Mouse (Mus musculus): ENCODE data around the gene Hsf5.

Hsf5 gene

DNA sequence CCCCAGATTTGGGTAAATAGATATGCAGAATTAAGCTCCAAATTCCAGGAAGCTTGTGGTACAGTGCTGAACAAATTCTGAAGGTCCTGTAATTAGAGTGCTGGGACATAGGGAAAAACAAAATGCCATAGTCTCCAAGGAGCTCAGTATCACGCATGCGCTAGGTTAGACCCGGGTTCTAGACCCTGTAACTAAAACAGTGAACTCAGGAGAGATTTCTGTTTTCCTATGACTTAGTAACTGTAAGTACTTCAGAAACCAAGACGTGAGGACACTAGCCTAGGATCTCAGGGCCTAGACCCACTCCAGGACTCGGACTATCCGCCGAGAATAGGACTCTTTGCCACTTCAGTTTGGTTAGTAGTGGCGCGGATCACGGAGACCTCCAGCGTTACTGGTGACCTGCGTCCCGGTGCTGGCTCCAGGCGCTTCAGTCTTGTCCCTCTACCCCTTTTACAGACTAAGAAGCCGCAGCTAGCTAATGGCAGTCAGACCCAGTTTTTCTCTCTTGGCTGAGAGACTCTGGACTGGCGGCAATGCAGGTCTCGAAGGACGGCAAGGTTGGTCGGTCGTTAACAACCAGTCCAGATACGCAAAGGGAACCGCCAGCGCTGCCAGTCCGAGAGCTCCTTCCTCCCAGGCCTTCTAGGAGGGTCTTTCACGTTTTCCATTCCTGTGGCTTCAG is 26.0 kb upstream of the Hsf5 start:
- peak; percentile 38 for DNase-seq

GRCm38 (mm10) chr11:87591526-87592353 is 25.2 kb upstream of the Hsf5 start, which contains the start of gene Mtmr4:
Gene Mtmr4, plus strand, starts transcription at chr11:87592162.
- DNase-seq, result peak; percentile 98

DNA sequence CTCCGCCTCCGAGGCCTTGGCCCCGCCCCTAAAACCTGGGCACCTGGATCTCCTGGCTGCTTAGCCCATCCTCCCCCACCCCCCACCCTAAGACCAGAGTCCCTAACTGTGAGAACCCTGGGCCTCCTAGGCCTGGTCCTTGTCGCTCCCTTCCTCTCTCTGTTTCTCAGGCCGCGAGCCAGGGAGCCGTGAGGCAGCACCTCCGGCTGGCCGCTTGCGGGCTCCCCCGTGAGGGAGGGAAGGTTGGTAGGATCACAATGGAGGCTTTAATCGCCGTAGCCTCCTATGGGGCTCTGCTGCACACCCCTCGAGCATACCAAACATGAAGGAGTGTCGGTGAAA is 24.6 kb upstream of the Hsf5 start:
- DNase-seq, result no peak

GRCm38 (mm10) chr11:87592713-87593598 is 24.0 kb upstream of the Hsf5 start:
- DNase-seq, result no peak

DNA sequence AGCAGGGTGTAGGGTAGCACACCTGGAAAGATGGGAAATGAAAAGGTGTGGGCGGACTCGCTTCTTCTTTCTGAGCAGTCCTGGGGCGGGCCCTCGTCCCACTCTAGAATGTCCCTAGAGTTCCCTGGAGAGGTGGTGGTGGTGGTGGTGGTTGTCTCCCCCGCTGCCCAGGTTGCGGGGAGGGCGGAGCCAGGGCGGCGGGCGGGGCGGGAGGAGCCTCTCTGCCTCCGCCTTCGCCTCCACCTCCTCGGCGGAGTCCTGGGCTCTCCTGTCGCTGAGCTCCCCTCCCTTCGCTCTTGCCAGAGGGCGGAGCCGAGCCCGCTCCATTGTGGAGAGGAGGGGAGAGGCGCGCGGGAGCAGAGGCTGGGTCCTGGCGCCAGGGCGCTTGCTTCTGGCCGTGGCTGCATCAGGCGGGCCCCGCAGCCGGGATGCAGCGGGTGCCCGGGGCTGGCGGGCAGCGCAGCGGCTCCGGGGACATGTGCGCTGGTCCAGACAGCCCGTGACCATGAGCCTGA is 21.6 kb upstream of the Hsf5 start:
- peak; percentile 88 for DNase-seq

DNA sequence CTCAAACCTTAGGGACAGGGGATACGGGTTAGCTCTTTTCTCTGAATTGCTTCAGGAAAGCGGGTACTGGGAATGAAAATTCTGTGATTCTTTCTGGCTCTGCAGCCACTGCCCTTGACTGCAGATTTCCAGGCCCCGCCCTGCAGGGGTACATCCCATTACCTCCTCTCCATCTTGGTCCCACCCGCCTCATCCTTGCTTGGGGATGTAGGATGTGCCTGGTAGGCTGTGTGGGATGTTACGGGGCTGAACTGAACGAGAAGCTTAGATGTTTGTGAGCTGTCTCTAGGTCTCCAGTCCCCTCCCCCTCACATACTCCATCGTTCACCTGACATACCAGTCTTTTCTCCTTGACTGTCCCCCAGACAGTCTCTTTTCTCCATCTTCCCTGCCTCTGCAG is 21.0 kb upstream of the Hsf5 start:
- no peak for DNase-seq

DNA sequence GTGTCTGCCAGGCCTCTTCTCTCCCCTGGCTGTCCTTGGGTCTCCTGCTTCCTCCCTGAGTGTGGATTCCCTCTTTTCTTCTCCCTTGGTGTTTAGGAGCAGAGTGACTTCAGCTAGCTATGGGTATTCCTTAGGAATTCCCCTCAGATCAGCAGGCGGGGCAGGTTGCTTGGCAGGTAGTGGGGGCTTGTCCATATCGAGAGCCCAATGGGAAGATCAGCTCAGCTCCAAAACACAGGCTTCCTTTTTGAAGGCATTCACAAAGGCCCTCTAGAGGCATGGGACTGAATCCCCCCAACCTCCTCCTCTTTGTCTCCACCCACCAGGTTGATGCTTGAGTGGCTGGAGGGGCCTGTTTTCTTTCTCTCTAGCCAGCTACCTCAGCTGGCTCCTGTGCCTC is 20.5 kb upstream of the Hsf5 start:
- DNase-seq, result no peak

- DNase-seq, result no peak
Observed at GRCm38 (mm10) chr11:87597061-87597460, 19.9 kb upstream of the Hsf5 start.

DNA sequence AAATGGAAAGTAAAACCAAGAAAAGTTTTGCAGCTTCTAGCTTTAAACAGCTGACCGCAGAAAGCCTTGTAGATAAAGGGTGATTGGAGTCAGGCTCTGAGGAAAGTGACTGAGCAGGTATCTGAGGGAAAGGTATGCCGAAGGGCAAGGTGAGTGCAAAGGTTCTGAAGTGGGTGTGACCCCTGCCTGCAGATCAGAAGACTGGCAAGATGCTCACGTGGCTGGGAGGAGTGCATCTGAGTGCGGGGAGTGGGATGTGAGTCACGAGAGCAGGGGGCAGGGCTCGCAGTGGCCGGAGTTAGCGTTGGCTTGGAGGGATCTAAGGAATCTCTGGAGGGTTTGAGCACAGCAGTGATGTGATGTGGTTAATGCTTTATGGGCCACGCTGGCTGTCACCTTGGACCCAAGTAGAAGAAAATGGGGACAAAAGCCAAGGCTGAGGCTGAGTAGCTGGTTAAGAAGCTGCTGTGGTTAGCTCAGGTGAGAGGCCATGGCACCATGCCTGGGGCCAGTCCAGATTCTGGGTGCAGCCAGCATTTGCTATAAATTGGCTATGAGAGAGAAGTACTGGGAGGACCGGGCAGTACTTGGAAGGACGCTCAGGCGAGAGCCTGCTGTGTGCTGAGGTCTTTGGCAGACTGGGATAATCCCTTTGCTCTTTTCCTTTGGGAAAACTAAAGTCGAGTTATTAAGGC is 17.4 kb upstream of the Hsf5 start:
- DNase-seq, result no peak

DNA sequence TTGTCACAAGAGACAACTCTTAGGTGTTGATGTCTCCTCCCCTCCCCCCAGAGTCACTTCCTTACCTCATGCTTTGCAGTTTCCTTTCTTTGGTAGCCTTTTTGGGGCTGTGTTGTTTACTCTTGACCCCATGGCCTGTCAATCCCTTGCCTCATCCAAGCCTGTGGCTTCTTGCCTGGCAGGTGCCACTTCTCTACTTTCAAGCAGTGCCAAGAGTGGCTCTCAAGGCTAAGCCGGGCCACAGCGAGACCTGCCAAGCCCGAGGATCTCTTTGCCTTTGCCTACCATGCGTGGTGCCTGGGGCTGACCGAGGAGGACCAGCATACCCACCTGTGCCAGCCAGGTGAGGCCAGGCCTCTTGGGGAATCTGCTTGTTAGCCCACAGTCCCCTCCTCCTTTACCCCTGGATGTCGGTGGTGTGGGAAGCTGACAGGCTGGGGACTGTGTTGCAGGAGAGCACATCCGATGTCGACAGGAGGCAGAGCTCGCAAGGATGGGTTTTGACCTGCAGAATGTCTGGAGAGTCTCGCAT is 16.6 kb upstream of the Hsf5 start:
- no peak for DNase-seq

- no peak for DNase-seq
Observed at GRCm38 (mm10) chr11:87602234-87602633, 14.7 kb upstream of the Hsf5 start.

DNA sequence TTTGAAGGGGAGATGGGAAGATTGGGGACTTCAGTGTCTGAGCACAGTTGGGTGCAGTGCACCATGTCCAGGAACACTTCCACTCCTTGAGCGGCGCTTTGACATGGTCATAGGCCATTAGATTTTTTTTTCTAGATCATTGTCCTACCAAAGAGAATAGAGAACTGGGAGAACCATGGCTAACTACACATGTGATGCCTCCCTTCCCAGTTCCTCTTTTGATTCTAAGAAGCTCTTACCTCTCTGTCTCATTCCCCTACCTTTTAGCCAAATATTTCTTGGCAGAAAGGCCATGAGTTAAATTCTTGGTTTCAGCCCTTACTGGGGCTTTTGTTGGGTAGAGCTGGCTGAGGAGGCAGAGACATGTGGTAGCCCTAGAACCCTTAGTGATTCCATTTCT is 13.4 kb upstream of the Hsf5 start:
- no peak for DNase-seq

- DNase-seq, result no peak
Observed at GRCm38 (mm10) chr11:87609264-87609663, 7.7 kb upstream of the Hsf5 start.

- DNase-seq, result no peak
Observed at GRCm38 (mm10) chr11:87611547-87611946, 5.4 kb upstream of the Hsf5 start.

DNA sequence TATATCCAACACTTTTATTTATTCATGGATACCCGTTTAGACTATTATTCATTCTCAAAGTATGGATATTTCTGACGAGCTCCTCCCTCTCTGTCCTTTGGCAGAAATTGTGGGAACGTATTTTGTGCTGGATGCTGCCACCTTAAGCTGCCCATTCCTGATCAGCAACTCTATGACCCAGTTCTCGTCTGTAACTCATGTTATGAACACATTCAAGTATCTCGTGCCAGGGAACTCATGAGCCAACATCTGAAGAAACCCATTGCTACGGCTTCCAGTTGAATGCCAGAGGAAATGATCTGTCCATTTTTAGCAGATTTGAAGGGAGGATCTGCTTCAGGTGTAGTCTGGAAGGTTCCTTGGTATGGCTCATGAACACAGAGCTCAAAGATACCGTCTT is 3.0 kb upstream of the Hsf5 start:
- DNase-seq, result no peak

- DNase-seq, result no peak
Observed at GRCm38 (mm10) chr11:87615551-87615950, 1.4 kb upstream of the Hsf5 start.

DNA sequence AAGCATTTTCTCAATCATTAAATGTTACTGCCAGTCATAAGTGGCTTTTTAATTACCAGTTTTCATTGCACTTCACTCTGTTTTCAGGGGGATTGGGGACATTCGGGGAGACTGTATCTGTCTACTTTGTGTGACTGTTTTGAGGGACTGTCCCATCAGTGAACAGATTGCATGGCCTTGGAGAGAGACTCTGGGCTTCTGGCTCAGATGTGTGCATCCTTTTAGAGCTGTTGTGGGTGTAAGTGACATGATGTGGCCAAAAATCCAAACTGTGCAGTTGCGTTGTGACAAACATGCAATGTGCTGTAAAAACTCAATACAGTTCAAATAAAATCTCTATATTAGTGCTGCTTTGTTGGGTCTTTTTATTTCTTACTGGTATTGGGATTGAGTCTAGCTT is 1.0 kb upstream of the Hsf5 start:
- no peak for DNase-seq

DNA sequence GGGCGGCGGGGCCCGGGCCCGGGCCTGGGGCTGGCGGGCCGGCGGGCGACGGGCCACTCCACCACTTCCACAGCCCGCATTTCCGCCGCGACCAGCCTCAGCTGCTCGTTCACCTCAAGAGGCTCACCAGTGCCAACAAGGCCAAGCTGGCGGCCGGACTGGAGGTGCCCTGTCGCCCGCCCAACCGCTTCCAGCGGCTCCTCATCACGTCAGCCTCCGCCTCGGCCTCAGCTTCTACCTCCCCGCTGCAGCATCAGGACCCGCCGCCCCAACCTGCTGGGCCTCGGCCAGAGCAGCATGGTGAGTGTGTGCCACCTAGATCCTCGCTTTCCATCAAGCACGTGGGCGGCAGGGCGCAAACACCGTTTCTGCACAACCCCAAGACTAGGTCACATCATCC is 642 bp downstream of the Hsf5 start:
- DNase-seq, result no peak

DNA sequence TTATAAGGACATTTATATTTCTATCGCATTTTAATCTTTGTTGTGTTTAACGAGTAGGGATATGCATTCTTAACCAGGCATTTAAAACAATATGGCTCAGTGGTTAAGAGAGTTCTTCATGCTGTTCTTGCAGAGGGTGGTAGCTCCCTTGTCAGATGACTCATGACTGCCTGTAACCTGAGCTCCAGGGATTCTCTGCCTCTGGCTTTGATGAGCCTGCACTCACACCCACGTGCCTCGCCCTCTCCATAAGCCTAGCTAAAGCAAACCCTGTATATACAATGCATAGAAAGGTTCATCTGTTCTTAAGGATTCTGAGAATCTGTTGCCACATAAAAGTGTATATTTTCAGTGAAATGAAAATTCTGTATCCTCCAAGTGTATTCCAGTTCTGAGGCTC is 6.2 kb downstream of the Hsf5 start:
- no peak for DNase-seq

- peak; percentile 58 for DNase-seq
Observed at GRCm38 (mm10) chr11:87629859-87630258, 12.9 kb downstream of the Hsf5 start.

- no peak for DNase-seq
Observed at GRCm38 (mm10) chr11:87638793-87639192, 21.8 kb downstream of the Hsf5 start.

- peak; percentile 65 for DNase-seq
Observed at GRCm38 (mm10) chr11:87639206-87639605, 22.2 kb downstream of the Hsf5 start.
